Mouse (Mus musculus): ENCODE measurements at regions not wholly inside any gene's neighbourhood (a gene's known extent, or its start where the extent isn't known, plus 50 kb on each side); places are given as distances from the start of the nearest gene placed in this dataset.

- H3K4me2 ChIP-seq: no peak overlapping the region
- no peaks in the 10 kb centered on the region for H3K27me3 ChIP-seq
- no peak overlapping the region for H3K9ac ChIP-seq
- H3K36me3 ChIP-seq: no peaks in the 10 kb centered on the region
- no peak overlapping the region for H3K4me3 ChIP-seq
- H3K27ac ChIP-seq: no peak overlapping the region
- no peaks in the 10 kb centered on the region for H3K4me1 ChIP-seq
- ATAC-seq (ENCODE audit: borderline replicate concordance, extremely low read depth, low FRiP score, low TSS enrichment): no peak
- 90% methylated on average over 6 of the region's 6 CpGs for WGBS
- no peaks in the 10 kb centered on the region for H3K9me3 ChIP-seq
These were observed 176.8 kb upstream of the Ahr start for GRCm38 (mm10) chr12:35711549-35712070.

GRCm38 (mm10) chr12:35710323-35710722 is 175.5 kb upstream of the Ahr start:
- no peak for ATAC-seq (ENCODE audit: borderline replicate concordance, extremely low read depth, low FRiP score, low TSS enrichment)
- no peaks in the 10 kb centered on the region for H3K36me3 ChIP-seq
- no peak overlapping the region for H3K4me2 ChIP-seq
- H3K4me1 ChIP-seq: no peaks in the 10 kb centered on the region
- H3K9ac ChIP-seq: no peak overlapping the region
- no peaks in the 10 kb centered on the region for H3K9me3 ChIP-seq
- no peaks in the 10 kb centered on the region for H3K27me3 ChIP-seq
- H3K27ac ChIP-seq: no peak overlapping the region
- 66% methylated on average over 5 of the region's 5 CpGs for WGBS
- no peak overlapping the region for H3K4me3 ChIP-seq

GRCm38 (mm10) chr12:35703479-35703878 is 168.6 kb upstream of the Ahr start:
- Histone ChIP-seq H3K36me3 (no peaks in the 10 kb centered on the region), H3K4me2 (no peak overlapping the region), H3K9me3 (no peaks in the 10 kb centered on the region), H3K27me3 (no peaks in the 10 kb centered on the region), H3K4me3 (no peak overlapping the region), H3K27ac (no peak overlapping the region), H3K9ac (no peak overlapping the region), H3K4me1 (no peaks in the 10 kb centered on the region)
- peak; percentile 67; the same call in 1 of the 2 replicates for ATAC-seq (ENCODE audit: borderline replicate concordance, extremely low read depth, low FRiP score, low TSS enrichment)
- 40% methylated on average over 2 of the region's 2 CpGs for WGBS

- WGBS: 41% methylated on average over 7 of the region's 7 CpGs
- H3K9me3 ChIP-seq: no peaks in the 10 kb centered on the region
- no peak overlapping the region for H3K4me3 ChIP-seq
- no peak overlapping the region for H3K4me2 ChIP-seq
- H3K27me3 ChIP-seq: no peaks in the 10 kb centered on the region
- H3K36me3 ChIP-seq: no peaks in the 10 kb centered on the region
- no peak overlapping the region for H3K9ac ChIP-seq
- H3K27ac ChIP-seq: no peak overlapping the region
- no peaks in the 10 kb centered on the region for H3K4me1 ChIP-seq
- no peak; the same call in 1 of the 2 replicates for ATAC-seq (ENCODE audit: borderline replicate concordance, extremely low read depth, low FRiP score, low TSS enrichment)
These were observed 167.8 kb upstream of the Ahr start for GRCm38 (mm10) chr12:35702674-35703073.

GRCm38 (mm10) chr12:35694253-35694652 is 159.4 kb upstream of the Ahr start:
- Histone ChIP-seq H3K27ac (no peak overlapping the region), H3K4me3 (no peak overlapping the region), H3K27me3 (no peaks in the 10 kb centered on the region), H3K9ac (no peak overlapping the region), H3K4me2 (no peak overlapping the region), H3K9me3 (no peaks in the 10 kb centered on the region), H3K4me1 (no peaks in the 10 kb centered on the region), H3K36me3 (no peaks in the 10 kb centered on the region)
- WGBS: 65% methylated on average over 3 of the region's 3 CpGs
- no peak for ATAC-seq (ENCODE audit: borderline replicate concordance, extremely low read depth, low FRiP score, low TSS enrichment)

- Histone ChIP-seq H3K36me3 (no peaks in the 10 kb centered on the region), H3K4me2 (no peak overlapping the region), H3K9me3 (no peaks in the 10 kb centered on the region), H3K4me1 (no peaks in the 10 kb centered on the region), H3K4me3 (no peak overlapping the region), H3K9ac (no peak overlapping the region), H3K27ac (no peak overlapping the region), H3K27me3 (no peaks in the 10 kb centered on the region)
- WGBS: 64% methylated on average over 3 of the region's 3 CpGs
- no peak for ATAC-seq (ENCODE audit: borderline replicate concordance, extremely low read depth, low FRiP score, low TSS enrichment)
These were observed 156.1 kb upstream of the Ahr start for GRCm38 (mm10) chr12:35690914-35691313.

- H3K9ac ChIP-seq: no peak overlapping the region
These were observed 151.4 kb upstream of the Ahr start for GRCm38 (mm10) chr12:35686231-35686630.

GRCm38 (mm10) chr12:35685189-35685588 is 150.4 kb upstream of the Ahr start:
- H3K4me1 ChIP-seq: no peaks in the 10 kb centered on the region
- 44% methylated on average over 3 of the region's 3 CpGs for WGBS
- no peak overlapping the region for H3K4me3 ChIP-seq
- no peak; the same call in 1 of the 2 replicates for ATAC-seq (ENCODE audit: borderline replicate concordance, extremely low read depth, low FRiP score, low TSS enrichment)
- H3K27ac ChIP-seq: no peak overlapping the region
- no peaks in the 10 kb centered on the region for H3K27me3 ChIP-seq
- no peaks in the 10 kb centered on the region for H3K9me3 ChIP-seq
- H3K36me3 ChIP-seq: no peaks in the 10 kb centered on the region
- H3K4me2 ChIP-seq: no peak overlapping the region
- no peak overlapping the region for H3K9ac ChIP-seq

More at GRCm38 (mm10) chr12:35686231-35686630, 151.4 kb upstream of the Ahr start:
- H3K9me3 ChIP-seq: no peaks in the 10 kb centered on the region
- no peak overlapping the region for H3K27ac ChIP-seq
- no peaks in the 10 kb centered on the region for H3K4me1 ChIP-seq
- H3K4me2 ChIP-seq: no peak overlapping the region
- no peaks in the 10 kb centered on the region for H3K27me3 ChIP-seq
- no peaks in the 10 kb centered on the region for H3K36me3 ChIP-seq
- no peak for ATAC-seq (ENCODE audit: borderline replicate concordance, extremely low read depth, low FRiP score, low TSS enrichment)
- no peak overlapping the region for H3K4me3 ChIP-seq
- WGBS: 60% methylated on average over 2 of the region's 2 CpGs

- ATAC-seq (ENCODE audit: borderline replicate concordance, extremely low read depth, low FRiP score, low TSS enrichment): no peak
- no peaks in the 10 kb centered on the region for H3K4me1 ChIP-seq
- no peaks in the 10 kb centered on the region for H3K36me3 ChIP-seq
- no peak overlapping the region for H3K9ac ChIP-seq
- no peak overlapping the region for H3K4me2 ChIP-seq
- H3K4me3 ChIP-seq: no peak overlapping the region
- H3K27ac ChIP-seq: no peak overlapping the region
- no peaks in the 10 kb centered on the region for H3K27me3 ChIP-seq
- H3K9me3 ChIP-seq: no peaks in the 10 kb centered on the region
These were observed 147.1 kb upstream of the Ahr start for GRCm38 (mm10) chr12:35681864-35682449.

GRCm38 (mm10) chr12:35679903-35680302 is 145.1 kb upstream of the Ahr start:
- Histone ChIP-seq H3K4me3 (no peak overlapping the region), H3K36me3 (no peaks in the 10 kb centered on the region), H3K4me1 (no peaks in the 10 kb centered on the region), H3K9me3 (no peaks in the 10 kb centered on the region), H3K4me2 (no peak overlapping the region), H3K9ac (no peak overlapping the region), H3K27ac (no peak overlapping the region), H3K27me3 (no peaks in the 10 kb centered on the region)
- no peak for ATAC-seq (ENCODE audit: borderline replicate concordance, extremely low read depth, low FRiP score, low TSS enrichment)
- 56% methylated on average over 4 of the region's 4 CpGs for WGBS

- Histone ChIP-seq H3K4me1 (no peaks in the 10 kb centered on the region), H3K9me3 (no peaks in the 10 kb centered on the region), H3K4me2 (no peak overlapping the region), H3K4me3 (no peak overlapping the region), H3K36me3 (no peaks in the 10 kb centered on the region), H3K9ac (no peak overlapping the region), H3K27ac (no peak overlapping the region), H3K27me3 (no peaks in the 10 kb centered on the region)
- no peak for ATAC-seq (ENCODE audit: borderline replicate concordance, extremely low read depth, low FRiP score, low TSS enrichment)
- 62% methylated on average over 2 of the region's 2 CpGs for WGBS
These were observed 144.2 kb upstream of the Ahr start for GRCm38 (mm10) chr12:35679025-35679424.

- Histone ChIP-seq H3K4me2 (no peak overlapping the region), H3K4me3 (no peak overlapping the region), H3K4me1 (no peaks in the 10 kb centered on the region), H3K27me3 (no peaks in the 10 kb centered on the region), H3K27ac (no peak overlapping the region), H3K9ac (no peak overlapping the region), H3K36me3 (no peaks in the 10 kb centered on the region), H3K9me3 (no peaks in the 10 kb centered on the region)
- WGBS: 50% methylated on average over 6 of the region's 6 CpGs
- no peak for ATAC-seq (ENCODE audit: borderline replicate concordance, extremely low read depth, low FRiP score, low TSS enrichment)
These were observed 139.6 kb upstream of the Ahr start for GRCm38 (mm10) chr12:35674487-35674886.

GRCm38 (mm10) chr12:35670980-35671379 is 136.1 kb upstream of the Ahr start:
- Histone ChIP-seq H3K27me3 (no peaks in the 10 kb centered on the region), H3K4me2 (no peak overlapping the region), H3K9ac (no peak overlapping the region), H3K36me3 (no peaks in the 10 kb centered on the region), H3K9me3 (no peaks in the 10 kb centered on the region), H3K4me3 (no peak overlapping the region), H3K27ac (no peak overlapping the region), H3K4me1 (no peaks in the 10 kb centered on the region)
- ATAC-seq (ENCODE audit: borderline replicate concordance, extremely low read depth, low FRiP score, low TSS enrichment): no peak
- WGBS: 86% methylated on average over 4 of the region's 4 CpGs
